Mouse (Mus musculus): ENCODE results near the gene Dhx35.

GRCm38 (mm10) chr2:158816239-158816638, 21.6 kb downstream of the Dhx35 start:
- TF ChIP-seq EP300 (IDR thresholded peaks at IDR 0.05; ENCODE audit: low read depth) (no peak), CTCF (IDR thresholded peaks at IDR 0.05; ENCODE audit: low read depth) (no peak)

Measured in heart, postnatal 0 days (tissue).